Mouse (Mus musculus) forebrain, embryonic 13.5 days (tissue): ENCODE measurements around the gene Cdr2. TPM values are rescaled to one million over a fixed set of nuclear protein-coding genes. Genes with fewer than 3 reads are reported as not detected.
"Not testable (repeated sequence)": the region's sequence is repeated elsewhere in the genome, so short reads cannot be mapped to it uniquely, and the experiment has no call there.

Experiments used
- ATAC-seq: fragments of 200-750 bp; cut with Nextera tagmentation; 2 replicates; pipeline ENCODE4 v1.8.0; 2017
- H3K27ac ChIP-seq: fragments of 300-500 bp; sonication (generic); 2 replicates; pipeline ENCODE4 v1.5.1; 2015; ENCODE audit warnings: inconsistent platforms, mild to moderate bottlenecking, moderate library complexity
- H3K27me3 ChIP-seq: fragments of 300-500 bp; sonication (generic); 2 replicates; pipeline ENCODE4 v1.6.1; 2015; ENCODE audit warnings: mild to moderate bottlenecking, inconsistent platforms
- H3K36me3 ChIP-seq: fragments of 300-500 bp; sonication (generic); 2 replicates; pipeline ENCODE4 v1.6.1; 2015; ENCODE audit warnings: mild to moderate bottlenecking, inconsistent platforms; ENCODE audit not compliant: poor library complexity, severe bottlenecking
- H3K4me1 ChIP-seq: fragments of 300-500 bp; sonication (generic); 2 replicates; pipeline ENCODE4 v1.6.1; 2015; ENCODE audit warnings: inconsistent platforms
- H3K4me2 ChIP-seq: fragments of 300-500 bp; sonication (generic); 2 replicates; pipeline ENCODE4 v1.6.1; 2015; ENCODE audit warnings: inconsistent platforms, mild to moderate bottlenecking, moderate library complexity
- H3K4me3 ChIP-seq: fragments of 300-500 bp; sonication (generic); 2 replicates; pipeline ENCODE4 v1.5.1; 2015; ENCODE audit warnings: mild to moderate bottlenecking, inconsistent platforms
- H3K9ac ChIP-seq: fragments of 300-500 bp; sonication (generic); 2 replicates; pipeline ENCODE4 v1.6.1; 2015; ENCODE audit warnings: mild to moderate bottlenecking, inconsistent platforms
- H3K9me3 ChIP-seq: fragments of 300-500 bp; sonication (generic); replicated peaks from 2 replicates; pipeline ENCODE4 v1.6.1; 2016; ENCODE audit warnings: inconsistent platforms
- WGBS: fragments of 180-500 bp; shearing (Covaris S2); methylation state at CpG from one replicate; pipeline ENCODE4 v1.1.7; 2015; 5-methylcytosine and 5-hydroxymethylcytosine counted together
- polyA plus RNA-seq: library from polyadenylated mRNA; unstranded; fragments of >200 nt; fragmentation: Nextera tagmentation; extraction: Ambion mirVana; gene quantifications from 2 replicates; pipeline ENCODE4 v1.2.1, GENCODE M21; 2015

The Cdr2 gene
- polyA plus RNA-seq, 1 experiment from 2014 or later, result 11.1 TPM

DNA sequence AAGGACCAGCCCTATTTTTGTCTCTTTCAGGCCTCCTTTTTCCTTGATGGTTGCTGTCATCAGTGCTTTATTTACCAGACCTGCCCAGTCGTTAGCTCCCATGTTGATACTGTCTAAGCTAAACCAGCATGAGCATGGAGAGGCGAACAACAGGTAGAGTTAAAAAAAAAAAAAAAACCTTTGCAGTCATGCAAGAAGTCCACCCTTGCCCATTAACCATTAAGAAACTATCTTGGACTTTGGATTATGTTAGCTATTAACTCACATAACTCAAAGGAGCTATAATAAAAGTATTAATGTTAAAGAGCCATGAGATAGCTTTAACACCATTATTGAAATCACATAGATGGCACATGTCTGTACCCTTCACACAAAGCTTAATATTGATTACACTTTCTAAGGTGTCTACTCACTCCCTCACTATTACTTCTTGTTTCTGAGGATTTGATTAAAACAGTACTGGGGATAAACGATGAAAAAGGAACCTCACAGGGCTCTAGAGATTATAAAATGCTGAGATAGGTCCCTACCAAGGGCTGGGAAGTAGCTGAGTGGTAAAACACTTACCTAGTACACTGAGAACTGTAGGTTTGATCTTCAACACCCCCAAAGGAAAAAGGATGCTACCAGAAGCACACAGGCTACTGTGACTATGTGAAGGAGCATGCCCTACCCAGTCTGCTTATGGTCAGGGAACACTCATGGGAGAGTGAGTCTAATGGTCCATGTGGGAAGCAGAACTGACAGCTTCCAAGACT is 18.1 kb upstream of the Cdr2 start:
- no peaks in the 10 kb centered on the region for H3K4me1 ChIP-seq
- H3K27me3 ChIP-seq, result no peaks in the 10 kb centered on the region
- H3K9ac ChIP-seq, result no peak overlapping the region
- no peaks in the 10 kb centered on the region for H3K36me3 ChIP-seq
- ATAC-seq, result no peak
- H3K27ac ChIP-seq, result no peak overlapping the region
- no peak overlapping the region for H3K4me2 ChIP-seq
- WGBS, result 75% methylated on average over 3 of the region's 3 CpGs
- H3K4me3 ChIP-seq, result no peak overlapping the region
- no peaks in the 10 kb centered on the region for H3K9me3 ChIP-seq

GRCm38 (mm10) chr7:120999021-120999530 is 17.0 kb upstream of the Cdr2 start:
- ATAC-seq, result no peak
- WGBS, result 82% methylated on average over 2 of the region's 2 CpGs
- Histone ChIP-seq H3K4me3 (no peak overlapping the region), H3K27me3 (no peaks in the 10 kb centered on the region), H3K9ac (no peak overlapping the region), H3K4me1 (peaks cover 4% of the 10 kb centered on the region; the same call in 1 of the 2 replicates), H3K4me2 (no peak overlapping the region), H3K36me3 (no peaks in the 10 kb centered on the region), H3K9me3 (no peaks in the 10 kb centered on the region), H3K27ac (no peak overlapping the region)

- no peak for ATAC-seq
- WGBS, result 74% methylated on average over 8 of the region's 8 CpGs
Observed at GRCm38 (mm10) chr7:120991191-120991590, 9.1 kb upstream of the Cdr2 start.

DNA sequence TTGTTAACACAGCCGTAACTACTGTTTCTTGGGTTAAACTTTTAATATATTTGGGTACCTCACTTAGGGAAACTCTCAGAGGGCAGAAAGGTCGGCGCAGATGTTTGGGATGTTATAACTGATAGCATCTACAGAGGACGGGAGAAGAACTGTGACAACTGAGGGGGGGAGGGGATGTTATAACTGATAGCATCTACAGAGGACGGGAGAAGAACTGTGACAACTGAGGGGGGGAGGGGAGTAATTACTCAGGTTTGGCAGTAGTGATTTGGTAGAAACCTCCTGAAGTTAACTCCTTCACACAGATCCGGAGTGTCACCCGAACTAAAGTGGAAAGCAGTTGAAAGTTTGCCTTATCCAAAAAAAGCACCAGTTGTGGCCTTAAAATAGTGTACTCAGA is 856 bp upstream of the Cdr2 start:
- Histone ChIP-seq H3K27ac (no peak overlapping the region), H3K4me3 (peak overlapping the region; percentile 79), H3K4me1 (peaks cover 21% of the 10 kb centered on the region), H3K27me3 (no peaks in the 10 kb centered on the region), H3K4me2 (peak overlapping the region; percentile 84), H3K36me3 (no peaks in the 10 kb centered on the region), H3K9me3 (no peaks in the 10 kb centered on the region), H3K9ac (peak overlapping the region; percentile 70)
- ATAC-seq, result no peak
- WGBS, result 13% methylated on average over 7 of the region's 7 CpGs

More at GRCm38 (mm10) chr7:120991191-120991590, 9.1 kb upstream of the Cdr2 start:
- Histone ChIP-seq H3K4me2 (no peak overlapping the region), H3K36me3 (no peaks in the 10 kb centered on the region), H3K9me3 (no peaks in the 10 kb centered on the region), H3K9ac (no peak overlapping the region), H3K27me3 (no peaks in the 10 kb centered on the region), H3K27ac (no peak overlapping the region), H3K4me3 (no peak overlapping the region), H3K4me1 (peaks cover 5% of the 10 kb centered on the region; the same call in 1 of the 2 replicates)

DNA sequence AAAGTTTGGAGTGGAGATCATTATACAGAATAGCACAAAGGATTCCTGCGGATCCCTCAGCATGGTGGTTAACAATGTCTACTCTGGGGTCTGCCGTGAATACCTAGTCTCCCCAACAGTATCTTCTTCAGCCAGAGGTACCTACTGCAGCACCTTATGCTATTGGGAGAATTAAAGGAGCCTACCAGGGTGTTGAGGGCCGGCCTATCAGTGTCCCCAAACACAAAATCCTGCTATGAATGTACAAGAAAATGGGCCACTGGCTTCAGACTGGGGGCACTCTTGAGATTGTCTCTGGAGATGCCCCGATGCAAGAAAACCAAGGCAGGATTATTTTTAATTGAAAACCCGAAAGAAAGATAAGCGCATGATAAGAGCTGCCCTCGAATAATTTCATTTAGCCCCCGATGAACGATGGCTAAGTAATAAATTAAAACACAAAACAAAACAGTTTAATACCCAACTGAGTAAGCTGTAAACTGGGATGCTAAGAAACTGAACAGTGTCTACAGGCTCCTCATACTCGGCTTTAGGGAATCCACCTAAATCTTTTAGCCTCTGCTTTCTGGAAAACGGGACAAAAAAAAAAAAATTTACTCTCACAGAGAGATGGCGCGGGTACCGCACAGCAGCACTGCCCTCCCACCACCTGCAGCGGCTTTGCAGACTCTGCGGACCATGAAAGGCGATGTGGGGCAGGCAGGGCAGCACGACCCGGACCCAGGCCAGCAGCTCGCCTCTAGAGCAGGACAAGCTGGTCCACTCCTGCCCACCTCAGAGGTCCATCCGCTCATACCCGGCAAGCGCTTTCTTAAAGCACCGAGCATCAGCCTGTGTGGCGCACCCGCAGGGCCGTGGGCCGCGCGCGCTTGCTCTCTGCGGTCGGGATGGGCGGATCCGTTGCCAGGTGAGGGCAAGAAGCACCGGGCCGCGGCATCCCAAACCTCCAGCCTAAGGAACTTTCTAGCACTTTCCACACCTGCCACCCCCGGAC is 884 bp downstream of the Cdr2 start:
- Histone ChIP-seq H3K9ac (peak overlapping the region; percentile 90), H3K4me2 (peak overlapping the region; percentile 84), H3K27me3 (no peaks in the 10 kb centered on the region), H3K36me3 (no peaks in the 10 kb centered on the region), H3K27ac (peak overlapping the region; percentile 37; the same call in 1 of the 2 replicates), H3K9me3 (no peaks in the 10 kb centered on the region), H3K4me1 (peaks cover 34% of the 10 kb centered on the region), H3K4me3 (peak overlapping the region; percentile 79)
- peak; percentile 41 for ATAC-seq
- 3% methylated on average over 39 of the region's 39 CpGs for WGBS

DNA sequence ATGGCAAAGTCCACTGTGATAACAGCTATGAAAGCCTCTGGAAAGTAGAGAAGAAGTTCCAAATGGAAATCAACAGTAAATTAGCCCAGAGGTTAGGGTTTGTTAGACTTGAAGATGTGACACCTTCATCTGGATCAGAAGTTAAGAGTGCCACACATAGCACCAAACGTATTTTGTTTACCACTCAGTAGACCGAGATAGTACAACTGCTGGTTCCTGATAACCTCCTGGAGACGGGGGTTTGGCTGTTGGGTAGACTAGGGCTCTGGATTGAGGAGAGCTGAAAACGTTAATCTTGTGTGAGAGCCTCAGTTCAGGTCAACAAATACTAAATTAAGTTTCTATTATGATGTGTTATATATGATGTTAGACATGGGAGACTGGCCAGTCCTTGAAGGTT is 2.1 kb downstream of the Cdr2 start:
- H3K9ac ChIP-seq, result no peak overlapping the region
- WGBS, result 90% methylated on average over 4 of the region's 4 CpGs
- H3K4me2 ChIP-seq, result no peak overlapping the region
- no peak for ATAC-seq
- H3K27ac ChIP-seq, result no peak overlapping the region
- H3K27me3 ChIP-seq, result no peaks in the 10 kb centered on the region
- H3K4me3 ChIP-seq, result no peak overlapping the region
- no peaks in the 10 kb centered on the region for H3K36me3 ChIP-seq
- no peaks in the 10 kb centered on the region for H3K9me3 ChIP-seq
- H3K4me1 ChIP-seq, result peaks cover 34% of the 10 kb centered on the region

DNA sequence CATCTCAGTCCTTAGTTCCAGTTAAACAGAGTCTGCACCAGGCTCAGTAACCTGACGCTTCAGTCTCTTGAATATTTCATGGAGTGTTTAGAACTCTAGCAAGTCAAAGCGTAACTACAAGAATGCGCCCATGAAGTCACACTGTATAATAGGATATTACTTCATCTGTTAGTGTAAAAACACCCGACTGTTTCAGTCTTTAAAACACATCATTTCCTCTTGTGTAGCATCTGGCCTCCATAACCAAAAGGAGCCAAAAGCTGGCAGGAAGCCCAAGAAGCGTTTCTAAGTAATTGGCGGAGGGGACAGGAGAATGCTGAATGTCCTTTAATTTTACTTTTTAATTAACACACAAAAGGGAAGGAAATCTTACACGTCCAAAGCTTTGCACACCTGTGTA is 5.0 kb downstream of the Cdr2 start:
- Histone ChIP-seq H3K4me1 (peaks cover 27% of the 10 kb centered on the region), H3K27me3 (no peaks in the 10 kb centered on the region), H3K9ac (no peak overlapping the region), H3K27ac (no peak overlapping the region), H3K4me3 (no peak overlapping the region), H3K36me3 (no peaks in the 10 kb centered on the region), H3K4me2 (no peak overlapping the region), H3K9me3 (no peaks in the 10 kb centered on the region)
- ATAC-seq, result no peak
- 34% methylated on average over 7 of the region's 7 CpGs for WGBS

DNA sequence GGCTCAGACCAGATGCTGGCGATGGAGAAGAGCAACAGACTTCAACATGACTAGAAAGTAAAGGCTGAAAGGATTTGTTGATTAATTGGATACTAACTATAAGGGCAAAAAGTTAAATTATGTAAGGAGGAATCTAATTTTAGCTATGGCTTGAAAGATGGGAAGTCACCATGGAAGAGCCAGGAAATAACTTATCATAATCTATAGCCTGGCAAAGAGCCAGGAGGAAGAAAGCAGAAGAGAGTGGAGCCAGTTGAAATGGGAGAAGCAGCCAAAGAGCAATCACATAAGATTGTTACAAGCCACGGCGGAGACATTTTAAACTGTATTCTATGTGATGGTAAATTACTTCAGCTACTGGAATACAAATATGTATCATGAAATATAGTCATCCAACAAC is 8.1 kb downstream of the Cdr2 start:
- no peak overlapping the region for H3K9ac ChIP-seq
- H3K27ac ChIP-seq, result no peak overlapping the region
- ATAC-seq, result no peak
- 0 out of 2 replicates have a peak, but pooled peaks cover 2% of the 10 kb centered on the region for H3K36me3 ChIP-seq
- 83% methylated on average over 3 of the region's 3 CpGs for WGBS
- no peaks in the 10 kb centered on the region for H3K9me3 ChIP-seq
- no peak overlapping the region for H3K4me2 ChIP-seq
- peaks cover 21% of the 10 kb centered on the region for H3K4me1 ChIP-seq
- H3K4me3 ChIP-seq, result no peak overlapping the region
- no peaks in the 10 kb centered on the region for H3K27me3 ChIP-seq

DNA sequence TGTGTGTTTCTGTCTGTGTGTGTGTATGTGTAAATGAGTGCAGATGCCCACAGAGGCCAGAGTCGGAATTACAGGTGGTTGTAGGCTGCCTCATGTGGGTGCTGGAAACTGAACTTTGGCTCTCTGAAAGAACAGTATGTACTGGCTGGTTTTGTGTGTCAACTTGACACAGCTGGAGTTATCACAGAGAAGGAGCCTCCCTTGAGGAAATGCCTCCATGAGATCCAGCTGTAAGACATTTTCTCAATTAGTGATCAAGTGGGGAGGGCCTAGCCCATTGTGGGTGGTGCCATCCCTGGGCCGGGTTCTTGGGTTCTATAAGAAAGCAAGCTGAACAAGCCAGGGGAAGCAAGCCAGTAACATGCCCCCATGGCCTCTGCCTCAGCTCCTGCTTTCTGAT is 9.6 kb downstream of the Cdr2 start:
- not testable (repeated sequence) for H3K27ac ChIP-seq, H3K9ac ChIP-seq, H3K27me3 ChIP-seq, ATAC-seq, H3K36me3 ChIP-seq, H3K4me3 ChIP-seq, H3K9me3 ChIP-seq, H3K4me1 ChIP-seq, H3K4me2 ChIP-seq
- 70% methylated on average over 2 of the region's 2 CpGs for WGBS

GRCm38 (mm10) chr7:120970112-120970511 is 12.0 kb downstream of the Cdr2 start:
- Histone ChIP-seq H3K36me3 (0 out of 2 replicates have a peak, but pooled peaks cover 13% of the 10 kb centered on the region), H3K4me1 (no peaks in the 10 kb centered on the region), H3K27ac (no peak overlapping the region), H3K27me3 (no peaks in the 10 kb centered on the region), H3K4me3 (no peak overlapping the region), H3K9me3 (no peaks in the 10 kb centered on the region), H3K9ac (no peak overlapping the region), H3K4me2 (no peak overlapping the region)
- WGBS, result 90% methylated on average over 5 of the region's 5 CpGs
- ATAC-seq, result no peak

DNA sequence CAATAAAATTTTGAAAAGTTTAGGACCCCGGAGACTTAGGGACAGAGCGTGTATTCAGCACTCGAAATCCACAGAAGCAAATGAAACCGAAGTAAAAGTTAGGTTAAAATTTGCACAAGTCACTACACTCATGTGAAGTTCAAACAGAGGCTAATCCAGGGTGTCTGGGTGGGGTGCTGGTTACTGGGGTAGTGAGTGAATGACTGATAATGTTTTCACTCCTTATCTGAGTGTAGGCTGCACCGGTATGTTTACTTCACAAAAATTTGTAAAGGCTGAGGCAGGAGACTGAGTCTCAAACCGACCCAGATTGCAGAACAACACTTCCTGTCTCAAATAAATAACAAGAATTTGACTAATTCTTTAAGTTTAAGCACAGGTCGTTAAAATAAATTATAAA is 12.9 kb downstream of the Cdr2 start:
- Histone ChIP-seq H3K9ac (no peak overlapping the region), H3K4me1 (no peaks in the 10 kb centered on the region), H3K4me2 (no peak overlapping the region), H3K4me3 (no peak overlapping the region), H3K27me3 (no peaks in the 10 kb centered on the region), H3K9me3 (no peaks in the 10 kb centered on the region), H3K27ac (no peak overlapping the region), H3K36me3 (0 out of 2 replicates have a peak, but pooled peaks cover 13% of the 10 kb centered on the region)
- no peak for ATAC-seq
- WGBS, result 92% methylated on average over 7 of the region's 7 CpGs

DNA sequence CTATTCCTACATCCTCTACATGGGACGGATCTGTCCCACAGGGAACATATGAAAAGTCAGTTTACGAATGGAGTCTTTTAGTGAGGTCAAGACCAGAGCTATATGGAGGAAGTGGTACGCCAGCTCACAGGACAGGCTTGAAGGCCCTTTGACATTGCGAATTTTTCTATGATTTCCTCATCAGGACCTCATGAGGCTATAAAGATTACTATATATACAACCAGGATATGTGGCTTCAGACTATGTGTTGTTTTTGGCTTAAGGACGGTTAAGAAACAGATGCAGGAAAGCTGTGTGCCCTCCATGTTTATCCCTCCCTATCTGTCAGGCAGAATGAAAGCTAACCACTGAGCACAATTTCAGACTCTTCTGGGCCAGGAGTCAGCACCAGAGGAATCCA is 19.0 kb downstream of the Cdr2 start:
- WGBS, result 92% methylated on average over 5 of the region's 5 CpGs
- Histone ChIP-seq H3K36me3 (peaks cover 27% of the 10 kb centered on the region), H3K27ac (no peak overlapping the region), H3K9me3 (no peaks in the 10 kb centered on the region), H3K4me2 (no peak overlapping the region), H3K27me3 (no peaks in the 10 kb centered on the region), H3K9ac (no peak overlapping the region), H3K4me3 (no peak overlapping the region), H3K4me1 (no peaks in the 10 kb centered on the region)
- ATAC-seq, result no peak
